Mouse (Mus musculus): ENCODE results near the gene Uhrf2. TPM values are rescaled to one million over a fixed set of nuclear protein-coding genes. Genes with fewer than 3 reads are reported as not detected.
A peak's percentile ranks its signal among the peaks of the same experiment; 100 is the strongest.
"Not testable (repeated sequence)": the region's sequence is repeated elsewhere in the genome, so short reads cannot be mapped to it uniquely, and the experiment has no call there.

Gene Uhrf2
- polyA plus RNA-seq, 1 experiment from 2014 or later: 56.9 TPM

DNA sequence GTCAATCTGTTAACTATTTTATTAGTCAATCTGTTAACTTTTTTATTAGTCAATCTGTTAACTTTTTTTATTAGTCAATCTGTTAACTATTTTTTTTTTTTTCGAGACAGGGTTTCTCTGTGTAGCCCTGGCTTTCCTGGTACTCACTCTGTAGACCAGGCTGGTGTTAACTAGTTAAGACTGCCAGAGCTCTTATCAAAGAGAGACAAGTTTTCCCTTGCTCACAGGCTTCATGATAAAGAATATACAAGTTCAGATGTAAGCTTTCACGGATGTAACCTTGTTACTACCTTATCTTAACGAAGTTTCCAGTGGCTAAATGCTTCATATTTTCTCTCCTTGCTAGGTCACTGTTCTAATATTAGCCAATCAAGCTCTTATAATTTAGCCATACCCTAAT, 16.0 kb upstream of the Uhrf2 start:
- ATAC-seq (ENCODE audit: insufficient read depth, low FRiP score): no peak
- Histone ChIP-seq H3K27ac (ENCODE audit: low read length) (no peak overlapping the region), H3K27me3 (ENCODE audit: control insufficient read depth, insufficient read depth, low read length) (no peaks in the 10 kb centered on the region), H3K4me2 (ENCODE audit: low read depth, low read length) (no peak overlapping the region), H3K4me1 (ENCODE audit: control insufficient read depth, insufficient read depth, low read length) (no peaks in the 10 kb centered on the region), H3K4me3 (replicated peaks; ENCODE audit: low read length) (no peak overlapping the region), H3K9me3 (replicated peaks; ENCODE audit: control insufficient read depth, low read length) (no peaks in the 10 kb centered on the region), H3K36me3 (ENCODE audit: control insufficient read depth, insufficient read depth, low read length) (no peaks in the 10 kb centered on the region), H3K9ac (ENCODE audit: low read length) (no peak overlapping the region)
- WGBS: 72% methylated on average over 3 of the region's 3 CpGs

DNA sequence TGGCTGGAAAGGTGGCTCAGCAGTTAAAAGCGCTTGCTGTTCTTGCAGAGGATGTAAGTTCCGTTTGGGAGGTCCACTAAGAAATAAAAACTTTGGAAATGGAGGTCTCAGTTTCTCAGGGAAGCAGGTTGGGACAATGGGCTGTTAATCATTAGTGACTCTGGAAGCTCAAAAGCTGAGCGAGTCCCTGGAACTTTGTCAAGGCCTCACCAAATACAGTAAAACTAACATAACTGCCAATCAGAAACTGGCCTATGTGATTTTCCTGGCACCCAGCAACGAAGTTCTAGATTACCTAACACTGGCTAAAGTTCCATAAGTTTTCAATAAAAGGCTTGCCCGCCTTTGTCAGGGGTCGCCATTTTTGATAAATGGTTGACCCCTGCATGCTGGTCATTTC, 14.2 kb upstream of the Uhrf2 start:
- no peaks in the 10 kb centered on the region for H3K4me1 ChIP-seq (ENCODE audit: control insufficient read depth, insufficient read depth, low read length)
- H3K4me3 ChIP-seq (replicated peaks; ENCODE audit: low read length): no peak overlapping the region
- no peak overlapping the region for H3K9ac ChIP-seq (ENCODE audit: low read length)
- H3K9me3 ChIP-seq (replicated peaks; ENCODE audit: control insufficient read depth, low read length): no peaks in the 10 kb centered on the region
- ATAC-seq (ENCODE audit: insufficient read depth, low FRiP score): no peak
- H3K36me3 ChIP-seq (ENCODE audit: control insufficient read depth, insufficient read depth, low read length): no peaks in the 10 kb centered on the region
- no peak overlapping the region for H3K27ac ChIP-seq (ENCODE audit: low read length)
- H3K4me2 ChIP-seq (ENCODE audit: low read depth, low read length): no peak overlapping the region
- no peaks in the 10 kb centered on the region for H3K27me3 ChIP-seq (ENCODE audit: control insufficient read depth, insufficient read depth, low read length)
- WGBS: 50% methylated on average over 6 of the region's 6 CpGs

DNA sequence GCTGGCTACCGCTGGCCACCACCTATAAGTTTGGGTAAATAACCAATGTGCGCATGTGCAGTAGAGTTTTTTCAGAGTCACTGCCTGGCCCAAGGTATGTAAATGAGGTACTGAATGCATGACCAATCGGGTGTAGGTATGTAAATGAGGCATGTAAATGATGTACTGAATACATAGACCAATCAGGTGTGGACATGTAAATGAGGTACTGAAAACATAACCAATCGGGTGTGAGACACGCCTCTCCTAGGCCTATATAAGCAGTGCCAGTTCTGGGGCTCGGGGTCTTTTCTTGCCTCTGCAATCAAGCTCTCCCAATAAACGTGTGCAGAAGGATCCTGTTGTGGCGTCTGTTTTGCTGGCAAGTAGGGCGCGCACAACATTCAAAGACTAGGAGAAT, 6.9 kb upstream of the Uhrf2 start:
- H3K9me3 ChIP-seq (replicated peaks; ENCODE audit: control insufficient read depth, low read length); H3K36me3 ChIP-seq (ENCODE audit: control insufficient read depth, insufficient read depth, low read length); H3K27me3 ChIP-seq (ENCODE audit: control insufficient read depth, insufficient read depth, low read length); H3K9ac ChIP-seq (ENCODE audit: low read length); ATAC-seq (ENCODE audit: insufficient read depth, low FRiP score); H3K27ac ChIP-seq (ENCODE audit: low read length); H3K4me3 ChIP-seq (replicated peaks; ENCODE audit: low read length); H3K4me1 ChIP-seq (ENCODE audit: control insufficient read depth, insufficient read depth, low read length); H3K4me2 ChIP-seq (ENCODE audit: low read depth, low read length): not testable (repeated sequence)
- WGBS: 93% methylated on average over 10 of the region's 10 CpGs

DNA sequence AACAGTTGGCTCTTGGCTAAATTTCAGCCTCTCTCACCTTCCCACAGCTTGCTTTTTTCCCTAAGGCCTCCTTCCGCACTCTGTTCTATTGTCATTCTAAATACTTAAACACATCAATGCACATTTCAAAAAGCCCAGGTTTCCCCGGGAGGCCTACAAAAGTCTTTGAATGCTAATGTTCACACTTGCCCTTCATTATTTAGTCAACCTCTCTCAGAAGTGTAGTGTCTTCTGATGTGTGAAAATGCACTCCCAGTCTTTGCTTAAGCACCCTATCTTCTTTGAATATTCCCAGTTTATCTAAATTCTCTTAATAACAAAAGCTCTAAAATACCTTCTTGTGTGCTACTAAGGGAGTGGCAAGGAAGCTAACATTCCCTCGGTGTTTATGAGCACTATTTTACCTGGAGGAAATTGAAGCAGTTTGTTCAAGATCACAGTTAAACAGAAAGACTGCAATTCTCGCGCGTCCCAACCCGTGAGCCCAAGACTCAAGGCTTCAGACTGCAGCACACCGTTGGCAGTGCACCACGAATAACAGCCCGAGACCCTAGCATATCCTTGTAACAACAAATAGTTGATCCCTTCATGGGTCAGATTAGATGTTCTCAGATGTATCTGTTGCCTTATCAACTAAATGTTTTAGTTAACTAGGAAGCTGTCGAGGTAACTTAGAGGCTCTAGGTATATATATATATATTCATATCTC, 1.2 kb upstream of the Uhrf2 start:
- no peak overlapping the region; the same call in none of the 2 replicates for H3K27ac ChIP-seq (ENCODE audit: low read length)
- no peak overlapping the region for H3K4me3 ChIP-seq (replicated peaks; ENCODE audit: low read length)
- 54% methylated on average over 11 of the region's 11 CpGs for WGBS

DNA sequence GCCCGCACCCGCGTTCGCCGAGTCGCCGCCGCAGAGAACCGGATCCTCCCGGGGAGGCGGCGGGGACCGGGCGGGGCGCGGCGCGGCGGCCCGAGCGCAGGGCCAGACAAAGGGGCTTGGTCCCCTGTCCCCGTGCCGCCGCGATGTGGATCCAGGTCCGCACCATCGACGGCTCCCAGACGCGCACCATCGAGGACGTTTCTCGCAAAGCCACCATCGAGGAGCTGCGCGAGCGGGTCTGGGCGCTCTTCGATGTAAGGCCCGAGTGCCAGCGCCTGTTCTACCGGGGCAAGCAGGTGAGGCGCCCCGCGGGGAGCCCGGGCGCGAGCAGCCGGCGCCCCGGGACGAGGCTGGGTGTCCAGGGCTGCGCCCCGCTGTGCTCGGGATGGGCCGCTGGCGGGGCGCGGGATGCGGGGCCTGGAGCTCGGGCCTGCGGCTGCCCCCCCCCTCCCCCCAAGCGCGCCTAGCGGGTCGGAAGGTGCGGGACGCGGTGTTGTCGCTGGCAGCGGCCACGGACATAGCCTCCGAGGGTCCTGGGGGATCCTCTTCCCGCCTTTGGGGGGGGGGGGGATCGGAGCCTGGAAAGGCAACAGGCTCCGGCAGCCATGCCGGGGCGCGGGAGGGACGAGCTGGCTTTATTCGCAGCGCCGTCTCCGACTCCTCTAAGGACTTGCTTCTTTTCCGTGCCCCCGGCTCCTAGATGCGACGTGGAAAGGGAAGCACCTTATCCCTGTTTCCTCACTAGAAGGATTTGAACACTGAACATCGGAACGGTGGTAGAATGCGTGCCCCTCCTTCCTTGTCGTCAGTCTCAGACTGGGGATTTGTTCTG, 539 bp downstream of the Uhrf2 start:
- Histone ChIP-seq H3K9ac (ENCODE audit: low read length) (peak overlapping the region; percentile 100), H3K27ac (ENCODE audit: low read length) (peak overlapping the region; percentile 87), H3K36me3 (ENCODE audit: control insufficient read depth, insufficient read depth, low read length) (no peaks in the 10 kb centered on the region), H3K9me3 (replicated peaks; ENCODE audit: control insufficient read depth, low read length) (no peaks in the 10 kb centered on the region), H3K27me3 (ENCODE audit: control insufficient read depth, insufficient read depth, low read length) (no peaks in the 10 kb centered on the region), H3K4me1 (ENCODE audit: control insufficient read depth, insufficient read depth, low read length) (peaks cover 24% of the 10 kb centered on the region), H3K4me3 (replicated peaks; ENCODE audit: low read length) (peak overlapping the region; percentile 99), H3K4me2 (ENCODE audit: low read depth, low read length) (peak overlapping the region; percentile 71)
- ATAC-seq (ENCODE audit: insufficient read depth, low FRiP score): peak; percentile 15; the same call in 1 of the 2 replicates
- WGBS: under 1% methylated on average over 89 of the region's 92 CpGs

More for the DNA sequence above, 1.2 kb upstream of the Uhrf2 start:
- peaks cover 21% of the 10 kb centered on the region for H3K4me1 ChIP-seq (ENCODE audit: control insufficient read depth, insufficient read depth, low read length)
- H3K9me3 ChIP-seq (replicated peaks; ENCODE audit: control insufficient read depth, low read length): no peaks in the 10 kb centered on the region
- no peak for ATAC-seq (ENCODE audit: insufficient read depth, low FRiP score)
- H3K9ac ChIP-seq (ENCODE audit: low read length): no peak overlapping the region
- H3K36me3 ChIP-seq (ENCODE audit: control insufficient read depth, insufficient read depth, low read length): no peaks in the 10 kb centered on the region
- peak overlapping the region; percentile 71 for H3K4me2 ChIP-seq (ENCODE audit: low read depth, low read length)
- no peaks in the 10 kb centered on the region for H3K27me3 ChIP-seq (ENCODE audit: control insufficient read depth, insufficient read depth, low read length)

DNA sequence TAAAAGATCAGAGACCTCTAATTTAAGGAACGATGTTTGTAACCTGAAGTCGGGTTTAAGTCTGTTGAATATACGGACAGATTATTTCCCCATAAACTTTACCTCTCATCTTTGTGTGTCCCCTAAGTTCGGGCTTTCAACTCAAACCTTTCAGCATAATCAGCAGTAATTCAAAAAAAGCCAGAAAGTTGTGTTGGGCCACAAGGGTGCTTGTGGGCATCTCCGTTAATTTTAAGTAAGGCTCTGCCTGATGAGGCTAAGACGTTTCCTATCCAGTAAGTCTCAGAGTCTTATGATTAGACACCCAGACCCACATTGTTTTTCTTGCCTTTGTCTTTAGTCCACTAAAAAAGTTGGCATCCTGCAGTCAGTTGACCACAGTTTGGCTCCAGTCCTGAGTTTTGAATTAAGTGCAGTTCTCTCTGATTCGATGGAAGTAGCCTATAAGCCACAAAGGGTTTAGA, 1.2 kb downstream of the Uhrf2 start:
- H3K4me1 ChIP-seq (ENCODE audit: control insufficient read depth, insufficient read depth, low read length): peaks cover 26% of the 10 kb centered on the region
- H3K9me3 ChIP-seq (replicated peaks; ENCODE audit: control insufficient read depth, low read length): no peaks in the 10 kb centered on the region
- H3K4me2 ChIP-seq (ENCODE audit: low read depth, low read length): peak overlapping the region; percentile 71
- no peaks in the 10 kb centered on the region for H3K27me3 ChIP-seq (ENCODE audit: control insufficient read depth, insufficient read depth, low read length)
- ATAC-seq (ENCODE audit: insufficient read depth, low FRiP score): no peak
- H3K9ac ChIP-seq (ENCODE audit: low read length): peak overlapping the region; percentile 100
- peak overlapping the region; percentile 87 for H3K27ac ChIP-seq (ENCODE audit: low read length)
- WGBS: under 1% methylated on average over 7 of the region's 7 CpGs
- no peaks in the 10 kb centered on the region for H3K36me3 ChIP-seq (ENCODE audit: control insufficient read depth, insufficient read depth, low read length)
- peak overlapping the region; percentile 99 for H3K4me3 ChIP-seq (replicated peaks; ENCODE audit: low read length)

DNA sequence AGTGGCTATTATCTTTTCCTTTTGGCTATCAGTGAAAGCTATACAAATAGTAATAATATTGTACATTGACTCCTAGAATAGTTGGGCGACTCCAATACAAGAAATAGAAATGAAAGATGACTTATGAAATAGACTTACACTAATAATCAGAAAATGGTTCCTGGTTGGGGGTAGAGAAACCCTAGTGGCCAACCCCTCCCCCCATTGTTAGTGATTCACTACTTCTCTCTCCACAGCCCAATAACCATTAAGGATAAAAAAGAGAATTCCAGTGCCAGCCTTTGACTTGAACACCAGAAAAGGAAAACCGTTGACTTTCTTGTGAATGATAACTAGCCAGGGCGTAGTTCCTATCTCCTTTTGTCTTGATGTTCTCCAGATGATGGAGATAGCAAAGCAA, 1.9 kb downstream of the Uhrf2 start:
- peak overlapping the region; percentile 71 for H3K4me2 ChIP-seq (ENCODE audit: low read depth, low read length)
- no peaks in the 10 kb centered on the region for H3K27me3 ChIP-seq (ENCODE audit: control insufficient read depth, insufficient read depth, low read length)
- 58% methylated on average over 3 of the region's 3 CpGs for WGBS
- H3K9me3 ChIP-seq (replicated peaks; ENCODE audit: control insufficient read depth, low read length): no peaks in the 10 kb centered on the region
- no peak overlapping the region for H3K27ac ChIP-seq (ENCODE audit: low read length)
- H3K36me3 ChIP-seq (ENCODE audit: control insufficient read depth, insufficient read depth, low read length): no peaks in the 10 kb centered on the region
- H3K4me3 ChIP-seq (replicated peaks; ENCODE audit: low read length): peak overlapping the region; percentile 99
- H3K4me1 ChIP-seq (ENCODE audit: control insufficient read depth, insufficient read depth, low read length): peaks cover 26% of the 10 kb centered on the region
- ATAC-seq (ENCODE audit: insufficient read depth, low FRiP score): no peak
- no peak overlapping the region for H3K9ac ChIP-seq (ENCODE audit: low read length)

DNA sequence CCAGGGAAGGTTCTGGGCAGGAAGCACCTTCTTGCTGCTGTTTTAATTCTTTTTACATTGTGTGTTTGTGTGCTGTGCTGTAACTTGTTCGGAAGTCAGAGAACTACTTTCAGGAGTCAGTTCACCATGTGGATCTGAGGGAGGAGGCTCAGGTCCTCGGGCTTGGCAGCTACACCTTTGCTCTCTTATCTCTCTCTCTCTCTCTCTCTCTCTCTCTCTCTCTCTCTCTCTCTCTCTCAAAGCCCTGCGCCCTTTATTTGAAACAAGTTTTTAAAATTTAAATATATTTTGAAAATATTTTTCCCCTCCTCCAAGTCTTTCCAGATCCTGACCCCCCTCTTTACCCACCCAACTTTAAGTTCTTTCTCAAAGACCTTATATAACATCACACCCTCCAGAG, 5.0 kb downstream of the Uhrf2 start:
- Histone ChIP-seq H3K4me3 (replicated peaks; ENCODE audit: low read length) (no peak overlapping the region), H3K4me1 (ENCODE audit: control insufficient read depth, insufficient read depth, low read length) (peaks cover 21% of the 10 kb centered on the region), H3K27ac (ENCODE audit: low read length) (no peak overlapping the region), H3K27me3 (ENCODE audit: control insufficient read depth, insufficient read depth, low read length) (no peaks in the 10 kb centered on the region), H3K36me3 (ENCODE audit: control insufficient read depth, insufficient read depth, low read length) (no peaks in the 10 kb centered on the region), H3K4me2 (ENCODE audit: low read depth, low read length) (no peak overlapping the region), H3K9ac (ENCODE audit: low read length) (no peak overlapping the region), H3K9me3 (replicated peaks; ENCODE audit: control insufficient read depth, low read length) (no peaks in the 10 kb centered on the region)
- 50% methylated on average over 3 of the region's 3 CpGs for WGBS
- no peak for ATAC-seq (ENCODE audit: insufficient read depth, low FRiP score)

DNA sequence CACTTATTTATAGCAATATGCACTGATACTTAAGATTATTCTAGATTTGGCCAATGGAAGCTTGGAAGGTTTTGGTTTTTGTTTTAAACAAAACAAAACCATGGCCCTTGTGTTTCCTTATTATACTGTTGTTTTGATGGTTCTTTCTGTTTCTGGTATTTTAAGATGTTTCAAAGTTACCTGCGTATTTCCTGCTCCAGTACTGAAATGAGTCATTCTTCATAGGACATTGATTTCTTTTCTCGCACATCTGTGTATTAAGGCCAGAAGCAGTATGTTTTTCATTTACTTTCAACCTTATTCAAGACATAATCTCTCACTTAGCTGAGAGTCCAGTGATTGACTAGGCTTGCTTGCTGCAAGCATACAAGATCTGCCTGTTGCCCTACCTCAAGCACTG, 13.4 kb downstream of the Uhrf2 start:
- Histone ChIP-seq H3K9ac (ENCODE audit: low read length) (no peak overlapping the region), H3K27me3 (ENCODE audit: control insufficient read depth, insufficient read depth, low read length) (no peaks in the 10 kb centered on the region), H3K4me2 (ENCODE audit: low read depth, low read length) (no peak overlapping the region), H3K27ac (ENCODE audit: low read length) (no peak overlapping the region), H3K4me3 (replicated peaks; ENCODE audit: low read length) (no peak overlapping the region), H3K36me3 (ENCODE audit: control insufficient read depth, insufficient read depth, low read length) (peaks cover 25% of the 10 kb centered on the region; the same call in 1 of the 2 replicates), H3K4me1 (ENCODE audit: control insufficient read depth, insufficient read depth, low read length) (no peaks in the 10 kb centered on the region), H3K9me3 (replicated peaks; ENCODE audit: control insufficient read depth, low read length) (no peaks in the 10 kb centered on the region)
- 89% methylated on average over 2 of the region's 2 CpGs for WGBS
- no peak for ATAC-seq (ENCODE audit: insufficient read depth, low FRiP score)

All from stomach, embryonic 16.5 days (tissue).